Mouse (Mus musculus): ENCODE results near the gene Proser2.
"Not testable (repeated sequence)": the region's sequence is repeated elsewhere in the genome, so short reads cannot be mapped to it uniquely, and the experiment has no call there.

The Proser2 gene

DNA sequence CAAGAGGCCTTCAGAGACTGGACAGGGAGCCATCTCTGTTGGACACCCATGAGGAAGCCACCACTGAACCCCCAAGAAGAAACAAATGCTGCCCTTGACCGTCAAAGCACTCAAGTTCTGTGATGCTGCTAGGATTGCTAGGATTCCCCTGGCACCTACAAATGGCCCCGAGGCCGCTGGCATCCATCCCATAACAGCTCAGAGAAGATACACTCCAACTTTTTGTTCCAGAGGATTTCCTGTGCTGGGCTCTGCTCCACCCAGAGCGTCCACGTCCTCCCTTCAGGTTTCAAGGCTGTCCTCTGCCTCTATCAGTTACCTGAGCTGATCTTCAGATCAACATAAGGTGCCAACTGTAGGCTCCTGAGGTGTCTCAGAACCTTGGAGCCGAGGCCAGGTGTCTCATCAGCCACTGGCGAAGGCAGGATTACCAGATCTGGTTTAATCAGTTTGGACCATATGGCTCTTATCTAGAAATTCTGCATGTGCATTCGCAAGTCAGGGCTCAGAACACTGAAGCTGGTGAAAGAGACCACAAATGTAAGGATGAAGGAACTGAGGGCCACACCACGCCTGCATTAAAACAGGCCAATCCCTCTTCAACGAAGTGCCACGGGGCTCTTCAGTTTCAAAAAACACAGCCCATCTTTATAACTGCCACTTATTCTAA, 1.7 kb downstream of the Proser2 start:
- DNase-seq, result no peak

DNA sequence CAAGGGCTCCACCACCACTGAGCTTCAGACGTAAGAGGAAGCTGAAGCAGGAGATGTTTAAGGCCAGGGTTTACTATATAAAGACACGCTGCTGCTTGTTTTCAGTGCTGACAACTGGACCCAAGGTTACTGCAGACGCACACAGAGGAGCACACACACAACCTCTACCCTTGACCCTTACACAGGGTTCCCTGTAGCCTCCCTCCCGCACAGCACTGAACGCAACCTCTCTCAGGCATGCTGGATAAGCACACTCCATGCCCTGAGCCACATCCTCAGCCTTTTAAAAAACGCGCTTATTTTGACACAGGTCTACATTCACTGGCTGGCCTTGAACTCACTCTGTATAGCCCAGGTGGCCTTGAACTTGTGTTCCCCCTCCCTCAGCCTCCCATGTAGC, 7.0 kb downstream of the Proser2 start:
- no peak for DNase-seq

DNA sequence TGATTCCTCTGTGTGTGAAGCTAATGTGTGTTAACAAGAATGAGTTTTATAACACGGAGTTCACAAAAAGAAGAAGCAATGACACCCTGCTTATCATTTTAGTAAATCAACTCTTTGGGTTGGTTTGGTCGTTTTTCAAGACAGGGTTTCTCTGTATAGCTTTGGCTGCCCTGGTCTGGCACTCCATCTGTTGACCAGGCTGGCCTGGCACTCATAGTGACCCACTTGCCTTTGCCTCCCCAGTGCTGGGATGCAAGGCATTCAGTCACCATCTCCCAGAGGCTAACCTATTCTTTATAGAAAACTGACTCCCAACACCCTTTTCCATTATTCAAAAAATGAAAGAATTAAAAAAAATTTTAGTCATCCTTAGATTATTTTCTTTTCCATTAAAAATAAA, 8.9 kb downstream of the Proser2 start:
- no peak for DNase-seq

DNA sequence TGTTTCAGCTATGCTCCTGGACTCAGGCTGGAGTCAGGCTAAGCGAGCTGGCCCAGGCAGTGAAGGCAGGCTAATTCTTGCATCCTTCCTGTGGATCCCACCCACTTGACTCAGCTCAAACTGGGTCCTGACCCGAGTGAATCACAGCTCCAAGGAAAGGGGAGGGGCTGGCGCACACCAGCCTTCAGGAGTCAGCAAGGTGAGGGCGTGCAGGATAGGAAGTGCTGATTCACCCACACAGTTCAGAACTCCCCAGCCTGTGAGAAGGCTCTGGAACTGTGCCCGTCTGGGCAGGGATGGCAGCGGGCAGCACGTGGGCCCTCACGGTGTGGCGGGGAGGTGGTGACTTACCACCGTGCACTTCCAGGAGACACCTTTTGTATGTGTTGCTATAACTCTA, 11.8 kb downstream of the Proser2 start:
- DNase-seq, result no peak

DNA sequence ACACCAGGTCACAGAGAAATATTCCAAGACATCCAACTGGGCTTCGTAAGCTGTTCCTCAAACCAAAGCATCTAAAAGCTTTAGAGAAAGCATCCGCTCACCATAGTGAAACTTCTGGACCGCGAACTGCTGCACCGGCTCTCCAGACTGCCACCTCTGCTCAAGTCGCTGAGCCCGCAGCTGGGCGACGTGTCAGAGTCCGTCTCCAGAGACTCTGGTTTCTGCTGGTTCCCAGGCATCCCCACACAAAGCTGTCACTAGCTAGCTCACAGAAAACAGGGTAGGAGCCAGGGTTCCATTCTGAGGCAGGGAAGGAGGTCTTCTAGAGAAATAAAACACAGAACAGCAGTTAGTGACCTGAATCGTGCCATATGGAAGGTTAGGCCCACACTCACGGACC, 16.2 kb downstream of the Proser2 start:
- DNase-seq, result no peak

DNA sequence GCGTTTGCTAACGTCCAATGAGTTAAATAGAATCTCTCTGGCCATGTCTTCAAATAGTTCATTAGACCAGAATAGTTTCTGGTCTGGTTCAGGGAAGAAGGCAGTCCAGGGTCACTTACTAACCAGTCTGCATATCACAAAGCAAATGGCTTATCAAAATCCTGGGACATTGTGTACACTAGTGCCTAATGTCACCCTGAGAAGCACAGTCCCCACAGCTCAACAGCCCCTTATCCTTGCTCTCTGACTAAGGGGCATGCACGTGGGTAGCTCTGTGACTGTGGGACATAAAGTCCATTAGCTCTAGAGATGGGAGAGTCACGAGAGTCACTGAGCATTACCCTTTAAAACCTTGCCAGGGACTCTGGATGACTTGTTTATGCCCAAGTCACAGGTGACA, 17.4 kb downstream of the Proser2 start:
- no peak for DNase-seq

DNA sequence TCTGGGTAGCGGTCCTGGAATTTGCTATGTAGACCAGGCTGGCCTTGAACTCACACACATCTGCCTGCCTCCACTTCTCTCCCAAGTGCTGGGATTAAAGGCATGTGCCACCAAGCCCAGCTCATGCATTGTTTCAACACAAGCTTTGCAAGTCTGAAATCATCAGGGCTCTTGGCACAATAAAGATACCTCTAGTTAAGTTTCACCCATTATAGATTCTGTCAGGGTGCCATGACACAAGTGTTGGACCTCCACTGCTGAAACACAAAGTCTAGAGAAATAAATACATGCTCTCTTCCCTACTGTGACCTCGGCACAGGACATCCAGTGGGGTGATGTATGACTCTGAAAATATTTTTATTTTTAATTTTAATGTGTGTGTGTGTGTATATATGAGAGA, 24.6 kb downstream of the Proser2 start:
- no peak for DNase-seq

DNA sequence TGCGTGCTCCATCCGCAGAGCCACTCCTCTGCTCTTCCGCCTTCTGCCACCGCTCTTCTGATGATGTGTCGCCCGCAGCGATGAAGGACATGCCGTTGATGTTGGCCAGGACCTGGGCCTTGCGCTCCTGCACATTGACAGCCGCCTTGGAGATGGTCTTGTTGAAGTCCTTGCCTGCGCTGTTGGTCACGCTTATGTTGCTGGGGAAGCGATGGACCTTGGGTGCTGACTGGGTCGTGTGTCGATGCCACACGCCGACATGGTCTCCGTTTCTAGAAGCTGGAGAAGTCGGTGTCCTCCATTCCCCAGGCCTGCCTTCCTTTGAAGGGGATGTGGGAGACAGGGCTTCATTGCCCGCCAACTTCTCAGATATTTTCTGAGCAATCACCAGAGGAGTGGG, 29.3 kb downstream of the Proser2 start:
- DNase-seq, result no peak

DNA sequence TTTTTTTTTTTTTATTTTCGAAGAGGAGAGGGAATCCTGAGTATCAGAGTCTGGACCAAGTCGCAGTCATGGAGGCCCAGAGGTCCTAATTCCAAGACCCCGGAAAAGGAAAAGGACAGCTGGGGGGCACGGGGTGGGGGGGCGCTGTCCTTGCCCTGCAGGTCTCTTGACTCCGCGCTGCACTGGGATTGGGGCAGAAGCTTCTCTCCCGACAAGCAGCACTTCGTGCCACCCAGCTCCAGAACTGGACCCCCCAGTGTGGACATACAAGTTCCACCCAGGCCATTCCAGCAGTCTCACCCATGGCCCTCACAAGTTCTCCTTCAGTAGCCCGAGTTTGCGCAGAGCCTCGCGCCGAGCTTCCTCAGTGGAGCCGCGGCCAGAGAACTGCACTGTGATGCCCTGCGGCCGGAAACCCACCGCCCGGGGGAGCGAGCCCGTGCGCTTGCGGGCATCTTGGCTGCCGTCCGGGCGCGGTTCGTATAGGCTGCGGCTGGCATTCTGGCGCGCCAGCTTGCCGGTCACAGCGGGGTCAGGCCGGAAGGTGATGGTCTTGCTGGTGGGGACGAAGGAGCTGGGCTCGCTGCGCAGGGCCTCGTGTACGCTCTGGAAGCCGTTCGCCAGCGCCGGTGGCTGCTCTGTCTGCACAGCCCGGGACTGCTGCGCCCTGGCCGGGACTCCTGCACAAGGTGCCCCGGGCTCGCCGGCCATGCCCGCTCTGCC, 29.8 kb downstream of the Proser2 start:
- peak; percentile 39 for DNase-seq

DNA sequence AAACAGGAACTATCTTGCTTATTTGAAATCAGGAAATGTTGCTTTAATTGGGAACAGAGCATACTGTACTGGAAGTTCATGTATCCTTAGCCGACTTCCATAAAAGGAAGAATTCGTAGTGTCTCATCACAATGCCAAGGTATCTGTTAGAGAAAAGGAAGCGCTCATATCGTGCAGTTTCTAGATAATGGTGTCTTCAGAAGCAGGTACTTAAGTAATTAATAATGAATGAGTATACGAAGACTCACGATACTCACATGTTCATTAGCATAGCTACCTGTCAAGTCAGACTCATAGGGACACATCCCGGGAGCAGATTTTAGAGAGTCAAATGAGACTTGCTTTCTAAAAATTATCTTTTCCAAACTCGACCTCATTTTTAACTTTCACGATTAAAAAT, 30.6 kb downstream of the Proser2 start:
- DNase-seq, result no peak

DNA sequence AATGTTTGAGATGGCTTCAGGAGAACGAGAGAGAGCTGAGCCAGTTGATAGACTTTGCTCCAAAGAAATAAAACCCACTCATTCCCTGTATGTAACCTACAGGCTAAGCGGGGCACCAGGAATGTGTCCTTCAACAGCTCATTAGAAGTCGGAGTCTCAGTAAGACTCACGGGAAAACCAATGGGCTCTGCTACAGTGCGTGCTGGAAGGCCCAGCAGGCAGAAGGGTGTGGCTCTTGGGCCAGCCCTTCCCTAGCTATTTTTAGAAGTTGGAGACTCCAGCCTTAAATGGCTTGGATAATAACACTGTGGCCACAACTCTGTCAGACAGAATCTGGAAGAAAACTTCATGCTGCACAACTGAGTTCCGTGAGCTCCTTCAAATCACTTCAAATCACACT, 31.1 kb downstream of the Proser2 start:
- DNase-seq, result no peak

DNA sequence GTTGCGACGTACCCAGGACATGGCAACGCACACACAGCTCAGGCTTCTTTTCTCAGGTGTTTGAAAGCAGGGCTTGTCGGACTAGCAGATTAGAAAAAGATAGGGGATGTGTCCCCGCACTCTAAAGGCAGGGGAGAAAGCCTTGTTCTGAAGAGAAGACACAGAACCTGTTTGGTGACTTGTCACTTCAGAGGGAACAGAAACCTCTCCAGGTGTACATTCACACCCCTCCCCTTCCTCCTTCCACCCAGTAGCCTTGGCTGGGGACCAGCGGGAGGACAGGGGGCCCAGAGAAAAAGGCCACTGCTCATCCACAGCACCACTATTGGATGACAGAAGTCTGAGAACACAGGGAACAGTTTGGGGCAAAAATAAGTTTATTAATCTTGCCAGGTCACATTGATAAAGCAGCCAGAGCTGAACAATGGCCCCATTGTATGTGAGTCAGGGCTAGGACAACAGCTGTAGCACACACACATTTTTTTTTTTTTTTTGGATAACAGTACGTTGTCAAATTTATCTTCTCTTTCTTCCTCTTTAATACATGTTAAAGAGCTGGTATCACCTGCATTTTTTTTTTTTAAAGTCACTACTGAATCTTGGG, 32.8 kb downstream of the Proser2 start:
- no peak for DNase-seq

DNA sequence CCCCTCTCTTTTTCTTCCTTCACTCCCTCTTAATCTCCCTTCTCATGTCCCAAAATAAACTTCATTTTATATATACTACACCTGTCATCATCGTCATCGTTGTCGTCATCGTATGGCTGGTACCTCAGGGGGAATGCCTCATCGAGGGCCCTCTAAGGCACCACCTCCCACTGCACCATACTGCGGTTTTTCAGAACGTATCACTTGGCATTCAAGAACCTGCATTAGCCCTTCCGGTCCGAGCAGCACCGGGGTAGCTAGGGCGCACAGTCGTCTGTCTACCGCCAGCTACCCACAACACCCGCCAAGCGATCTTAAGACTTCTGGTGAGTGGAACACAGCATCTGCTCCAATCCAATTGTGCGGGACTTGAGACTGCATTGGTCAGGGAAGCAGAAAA, 40.1 kb downstream of the Proser2 start:
- DNase-seq, result not testable (repeated sequence)

DNA sequence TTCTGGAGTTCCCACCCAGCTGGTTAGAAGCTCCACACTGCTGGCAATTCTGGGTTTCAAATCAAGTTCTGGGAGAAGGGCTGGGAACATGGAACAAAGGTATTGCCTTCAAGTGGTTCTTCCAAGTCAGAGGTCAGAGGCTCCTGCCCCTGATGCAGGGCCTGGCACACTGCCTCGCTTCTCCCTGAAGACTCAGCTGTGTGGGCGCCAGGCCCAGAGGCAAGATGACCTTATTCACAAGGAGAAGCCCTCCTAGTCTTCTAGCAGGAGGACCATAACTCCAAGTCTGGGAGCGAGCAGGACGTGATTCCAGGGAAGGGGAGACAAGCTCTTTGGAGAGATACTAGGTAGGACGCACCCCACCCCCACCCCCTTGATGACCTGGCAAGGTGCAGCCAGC, 42.9 kb downstream of the Proser2 start:
- DNase-seq, result no peak

DNA sequence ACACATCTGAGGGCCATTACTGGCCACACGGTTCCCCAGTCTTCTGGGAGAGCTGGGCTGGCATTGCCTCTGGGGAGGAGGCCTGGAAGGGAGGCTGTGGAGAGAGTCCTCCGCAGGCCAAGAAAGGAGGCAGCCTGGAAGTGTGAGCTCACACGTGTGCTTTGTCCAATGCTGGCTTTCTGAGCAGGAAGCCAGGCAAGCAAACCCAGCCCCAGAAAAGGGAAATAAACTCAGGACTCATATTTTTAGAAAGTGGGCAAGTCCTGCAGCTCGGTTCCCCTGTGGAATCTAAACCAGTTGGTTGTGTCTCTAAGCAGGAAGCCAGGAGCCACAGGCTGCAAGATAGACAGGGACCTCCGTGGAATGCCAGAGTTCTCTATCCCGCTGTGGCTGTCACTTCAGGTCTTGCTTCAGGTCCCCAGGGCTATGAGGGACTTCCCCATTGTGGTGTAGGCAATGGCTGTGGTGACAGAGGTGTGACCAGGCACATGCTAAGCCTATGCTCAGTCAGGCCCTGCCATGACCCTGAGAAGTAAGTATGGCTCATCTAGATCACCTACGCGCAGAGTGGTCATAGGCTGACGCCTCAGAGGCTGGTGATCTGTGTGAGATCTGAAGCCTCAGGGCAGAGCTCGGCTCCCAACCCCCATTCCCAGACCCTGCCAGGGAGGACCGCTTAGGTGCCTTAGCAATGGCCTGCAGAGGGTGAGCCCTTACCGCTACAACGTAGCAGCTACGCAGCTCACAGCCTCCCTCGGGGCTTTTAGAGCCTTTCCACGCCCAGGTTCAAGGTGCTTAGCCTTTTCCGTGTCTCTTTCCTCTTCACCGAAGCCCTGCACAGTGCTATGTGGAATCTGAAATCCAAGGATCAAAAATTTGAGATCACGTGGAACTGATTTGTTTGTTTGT, 44.1 kb downstream of the Proser2 start:
- DNase-seq, result no peak

DNA sequence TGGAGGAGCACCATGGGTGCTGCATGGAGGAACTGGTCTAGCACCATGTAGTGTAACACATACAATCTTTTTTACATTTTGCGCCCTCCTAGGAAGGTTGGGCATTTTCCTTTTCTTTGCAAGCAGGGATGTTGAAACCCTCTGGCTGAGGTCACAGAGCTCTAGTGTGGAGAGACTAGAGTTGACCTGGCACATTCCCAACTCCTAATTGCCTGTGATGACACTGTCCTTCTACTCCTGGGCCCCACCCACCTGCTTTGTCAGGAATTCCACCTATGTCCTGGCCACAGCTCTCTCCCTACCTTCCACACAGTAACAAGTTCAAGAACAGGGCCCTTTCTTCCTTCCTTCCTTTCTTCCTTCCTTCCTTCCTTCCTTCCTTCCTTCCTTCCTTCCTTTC, 46.3 kb downstream of the Proser2 start:
- no peak for DNase-seq

DNA sequence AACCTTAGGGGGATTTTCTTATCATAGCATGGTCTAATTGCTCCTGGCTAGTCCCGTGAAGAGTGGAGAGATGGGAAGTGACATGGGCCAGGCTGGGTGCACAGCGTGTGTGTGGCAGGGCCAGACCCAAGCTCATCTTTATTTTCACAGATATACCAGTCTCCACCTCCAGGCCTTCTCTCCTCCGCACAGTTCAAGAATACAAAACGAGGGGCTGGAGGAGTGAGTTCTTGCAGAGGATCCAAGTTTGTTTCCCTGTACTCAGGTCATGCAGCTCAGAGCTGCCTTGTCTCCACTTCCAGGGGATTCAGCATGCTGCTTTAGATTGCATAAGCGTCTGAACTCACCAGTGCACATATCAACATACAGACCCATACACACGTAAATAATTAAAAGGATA, 47.4 kb downstream of the Proser2 start:
- no peak for DNase-seq

DNA sequence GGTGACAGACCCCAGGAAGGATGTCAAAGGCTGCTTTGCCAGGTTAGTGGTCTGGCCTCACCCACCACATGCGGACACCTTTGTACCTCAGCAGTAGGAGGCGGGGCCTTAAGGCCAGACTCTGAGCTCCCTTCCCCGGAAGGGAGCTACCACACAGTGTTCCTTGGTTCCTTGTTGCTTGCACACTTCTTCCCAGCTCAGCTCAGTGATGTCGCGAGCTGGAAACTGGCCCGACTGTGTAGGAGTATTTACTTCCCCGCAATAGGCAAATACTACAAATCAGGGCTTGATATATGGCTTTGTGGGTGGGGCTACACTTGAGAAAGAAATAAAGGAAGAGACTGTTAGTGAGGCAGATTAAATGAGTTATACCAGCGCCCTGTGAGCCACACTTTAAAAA, 48.9 kb downstream of the Proser2 start:
- no peak for DNase-seq

DNA sequence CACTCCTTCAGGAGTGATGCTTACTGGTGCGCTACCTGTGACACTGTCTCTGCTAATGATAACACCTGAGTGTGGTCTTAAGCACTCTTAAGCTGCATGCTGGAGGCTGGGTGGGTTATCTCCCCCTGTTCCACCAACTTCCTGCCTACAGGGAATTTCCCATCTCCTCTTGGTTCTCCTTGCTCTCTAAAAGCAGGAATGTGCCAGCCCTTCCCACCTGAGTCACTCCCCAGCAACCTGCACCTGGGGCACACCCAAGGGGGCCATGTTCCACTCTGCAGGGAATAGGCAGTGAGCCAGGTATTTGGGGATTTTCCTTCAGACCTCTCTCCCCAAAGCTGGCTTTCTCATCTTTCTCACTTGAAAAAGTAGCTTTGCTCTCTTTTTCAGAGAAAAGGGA, 50.0 kb downstream of the Proser2 start:
- no peak for DNase-seq

DNA sequence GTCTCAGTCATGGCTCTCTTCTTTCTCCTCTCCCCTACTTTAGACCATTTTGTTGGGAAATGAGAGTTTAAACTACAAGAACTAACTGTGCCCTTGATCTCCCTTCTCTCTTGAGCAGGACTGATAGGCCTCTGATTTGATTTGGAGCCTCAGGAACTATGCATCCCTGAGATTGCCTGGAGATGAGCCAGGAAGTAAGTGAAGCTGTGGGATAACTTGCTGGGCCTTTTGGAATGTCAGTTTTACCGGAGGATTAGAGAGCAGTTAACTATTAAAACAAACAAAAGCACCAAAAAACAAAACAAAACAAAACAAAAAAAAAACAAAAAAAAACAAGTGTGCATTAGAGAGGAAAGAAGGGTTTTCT, 54.5 kb downstream of the Proser2 start:
- no peak for DNase-seq

DNA sequence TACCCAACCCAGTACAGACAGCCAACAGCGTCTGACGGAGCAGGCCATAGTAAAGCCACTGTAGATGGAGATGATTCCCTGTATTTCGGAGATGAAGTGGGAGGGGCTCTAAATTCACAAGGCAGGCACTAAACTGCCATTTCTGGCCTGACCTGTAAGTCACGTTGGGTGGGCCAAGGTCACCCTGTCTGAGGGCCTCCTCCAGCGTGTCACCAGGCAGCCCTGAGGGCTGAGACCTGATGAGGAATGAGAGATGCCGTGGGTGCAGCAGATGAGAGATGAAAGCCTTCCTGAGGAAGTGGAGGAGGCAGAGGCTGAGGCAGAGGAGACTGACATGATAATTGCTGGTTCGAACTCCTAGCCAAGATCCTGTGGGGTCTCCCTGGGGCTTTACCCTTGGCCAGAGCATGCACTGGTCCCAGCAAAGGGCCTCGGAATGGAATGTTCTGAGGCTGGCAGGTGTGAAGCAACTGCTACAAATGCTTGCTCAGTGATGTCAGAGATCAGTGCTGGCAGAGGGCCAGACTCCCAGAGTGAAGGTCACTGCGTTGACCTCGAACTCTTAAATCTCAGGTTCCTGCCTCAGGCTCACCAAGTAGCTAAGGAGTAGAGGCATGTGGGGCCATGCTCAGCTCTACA, 55.0 kb downstream of the Proser2 start:
- DNase-seq, result no peak

DNA sequence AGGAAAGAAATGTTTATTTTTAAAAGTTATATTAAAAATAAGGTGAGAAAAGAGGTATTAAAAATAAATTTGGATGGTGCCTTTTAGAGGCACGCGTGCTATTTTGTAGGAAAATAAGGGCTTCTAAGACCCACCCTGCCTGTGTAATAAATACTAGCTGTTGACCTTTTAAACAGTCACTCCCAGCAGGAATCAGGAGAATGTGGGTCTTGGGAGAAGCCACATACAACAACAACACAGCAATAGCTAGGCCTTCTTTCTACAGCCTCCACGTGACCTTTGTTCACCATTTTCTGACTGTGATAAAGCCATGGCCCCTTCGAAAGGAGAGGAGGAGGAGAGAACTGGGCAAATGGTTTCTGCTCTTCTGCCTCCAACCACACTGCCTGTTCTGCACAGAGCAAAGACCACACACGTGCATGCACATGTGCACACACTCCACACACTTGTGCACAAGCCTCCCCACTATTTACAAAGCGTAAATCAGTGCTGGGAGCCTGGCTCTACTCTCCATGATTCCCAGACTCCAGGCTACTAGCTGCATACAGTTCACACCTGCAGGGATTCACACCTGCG, 57.2 kb downstream of the Proser2 start:
- no peak for DNase-seq
